Mouse (Mus musculus) urinary bladder, adult 2 months (tissue): Measurements from ENCODE around the gene Prkrip1. TPM values are rescaled to one million over a fixed set of nuclear protein-coding genes. Genes with fewer than 3 reads are reported as not detected.
"Not testable (repeated sequence)": the region's sequence is repeated elsewhere in the genome, so short reads cannot be mapped to it uniquely, and the experiment has no call there.

Experiments
- DNase-seq: peaks from one replicate; pipeline ENCODE4 v3.0.0; 2022; ENCODE audit warnings: low spot score
- polyA plus RNA-seq: library from polyadenylated mRNA; depleted of rRNA; stranded (reverse); fragments of >200 nt; gene quantifications from 2 replicates; pipeline ENCODE4 v1.2.3, GENCODE M21; 2012; rRNA removed

Gene Prkrip1
- polyA plus RNA-seq, 1 experiment: 23.3 TPM

DNA sequence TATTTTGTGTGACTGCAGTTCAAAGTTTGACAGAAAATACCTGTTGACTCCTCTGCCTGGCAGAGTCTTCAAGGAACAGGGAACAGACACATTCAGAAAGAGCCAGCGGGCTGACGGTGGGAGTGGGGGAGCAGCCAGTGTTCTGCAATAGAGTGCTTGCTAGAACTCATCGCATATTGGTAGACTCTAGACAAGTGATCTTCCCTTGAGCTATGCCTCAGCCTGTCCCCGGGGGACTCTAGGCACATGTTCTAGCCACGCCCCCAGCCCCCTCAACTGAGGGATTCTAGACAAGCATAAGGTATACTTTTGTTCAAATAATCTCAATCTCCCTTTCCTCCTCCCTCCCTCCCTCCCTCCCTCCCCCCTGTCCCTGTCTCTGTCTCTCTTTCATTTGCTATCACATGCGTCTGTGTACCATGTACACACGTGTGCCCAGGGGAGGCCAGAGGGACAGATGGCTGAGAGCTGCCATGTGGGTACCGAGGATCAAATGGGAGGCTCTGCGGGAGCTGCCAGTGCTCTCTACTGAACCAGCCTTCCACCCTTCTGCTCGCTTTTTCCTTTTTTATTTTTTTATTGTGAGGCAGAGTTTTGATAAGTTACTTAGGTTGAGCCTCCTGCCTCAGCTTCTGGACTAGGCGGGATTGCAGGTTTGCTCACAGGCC, 34.8 kb downstream of the Prkrip1 start:
- no peak for DNase-seq

DNA sequence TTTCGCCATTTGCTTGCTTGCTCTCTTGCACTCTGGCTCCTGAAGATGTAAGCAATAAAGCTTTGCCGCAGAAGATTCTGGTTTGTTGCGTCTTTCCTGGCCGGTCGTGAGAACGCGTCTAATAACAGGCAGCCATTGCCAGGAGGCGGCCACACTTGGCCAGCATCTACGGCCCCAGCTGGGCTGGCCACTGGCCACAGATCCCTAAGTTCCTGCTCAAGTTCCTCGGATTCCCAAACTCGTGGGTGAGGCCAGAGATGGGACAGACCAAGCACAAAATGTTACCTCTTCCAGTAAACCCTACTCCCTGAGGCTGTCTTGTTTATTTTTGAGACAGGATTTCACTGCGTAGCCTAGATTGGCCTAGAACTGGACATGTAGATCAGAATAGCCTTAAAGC, 38.7 kb downstream of the Prkrip1 start:
- not testable (repeated sequence) for DNase-seq

- DNase-seq: no peak
These were observed 43.4 kb downstream of the Prkrip1 start for GRCm38 (mm10) chr5:136155399-136155798.

DNA sequence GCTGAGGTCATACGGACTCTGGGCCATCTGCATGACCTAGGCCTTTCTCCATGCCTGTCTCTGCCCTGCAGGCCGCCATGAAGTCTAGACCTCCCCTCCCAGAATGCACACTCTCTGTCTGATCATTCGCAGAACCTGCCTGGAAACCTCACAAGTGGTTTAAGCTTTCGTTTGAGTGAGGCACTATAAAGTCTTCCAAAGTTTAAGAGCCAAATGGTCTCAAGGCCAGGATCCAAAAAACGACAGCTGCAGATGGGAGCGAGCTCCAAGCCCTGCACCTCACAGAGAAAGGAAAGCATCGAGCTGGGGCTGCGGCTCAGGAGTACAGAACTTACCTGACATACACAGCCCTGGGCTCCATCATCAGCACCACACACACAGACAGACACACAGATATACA, 46.4 kb downstream of the Prkrip1 start:
- DNase-seq: no peak

DNA sequence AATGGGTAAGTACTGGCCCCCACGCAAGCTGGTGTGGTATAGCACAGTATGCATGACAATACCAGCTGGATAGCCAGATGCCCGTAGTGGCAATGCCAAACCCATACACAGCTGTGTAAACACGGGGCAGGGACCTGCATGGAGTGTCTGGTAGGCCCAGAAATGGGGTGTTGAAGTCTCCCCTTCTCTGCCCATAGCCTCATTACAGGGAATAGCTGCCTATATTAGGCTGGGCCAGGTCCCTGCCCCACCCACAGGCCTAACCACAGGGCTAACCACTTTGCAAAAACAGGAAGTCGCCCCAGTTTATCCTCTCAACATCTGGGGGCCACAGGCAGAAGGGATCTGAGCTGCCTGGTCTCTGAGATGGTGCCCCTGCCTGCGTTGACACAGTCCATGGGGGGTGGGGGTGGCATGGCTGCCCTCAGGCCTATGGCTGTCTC, 49.6 kb downstream of the Prkrip1 start:
- not testable (repeated sequence) for DNase-seq

DNA sequence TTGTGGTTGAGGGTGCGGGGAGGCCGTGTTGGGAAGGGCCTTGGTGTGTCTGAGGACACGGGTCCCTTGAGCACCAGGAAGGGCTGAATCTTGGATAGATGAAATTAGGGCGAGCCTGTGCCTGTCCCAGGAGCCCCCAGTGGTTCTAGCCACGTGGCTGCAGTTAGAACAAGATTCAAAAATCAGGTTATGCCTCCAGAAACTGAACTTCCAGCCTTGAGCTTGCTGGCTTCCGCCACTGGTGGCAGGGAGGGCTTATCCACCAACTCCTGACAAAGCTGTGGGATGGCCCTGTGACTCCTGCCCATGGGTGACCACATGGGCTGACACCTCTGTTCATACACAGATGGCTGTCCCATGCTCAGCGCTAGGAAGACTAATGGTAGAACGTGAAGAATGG, 51.1 kb downstream of the Prkrip1 start:
- DNase-seq: no peak

GRCm38 (mm10) chr5:136146936-136147335, 51.8 kb downstream of the Prkrip1 start:
- no peak for DNase-seq

DNA sequence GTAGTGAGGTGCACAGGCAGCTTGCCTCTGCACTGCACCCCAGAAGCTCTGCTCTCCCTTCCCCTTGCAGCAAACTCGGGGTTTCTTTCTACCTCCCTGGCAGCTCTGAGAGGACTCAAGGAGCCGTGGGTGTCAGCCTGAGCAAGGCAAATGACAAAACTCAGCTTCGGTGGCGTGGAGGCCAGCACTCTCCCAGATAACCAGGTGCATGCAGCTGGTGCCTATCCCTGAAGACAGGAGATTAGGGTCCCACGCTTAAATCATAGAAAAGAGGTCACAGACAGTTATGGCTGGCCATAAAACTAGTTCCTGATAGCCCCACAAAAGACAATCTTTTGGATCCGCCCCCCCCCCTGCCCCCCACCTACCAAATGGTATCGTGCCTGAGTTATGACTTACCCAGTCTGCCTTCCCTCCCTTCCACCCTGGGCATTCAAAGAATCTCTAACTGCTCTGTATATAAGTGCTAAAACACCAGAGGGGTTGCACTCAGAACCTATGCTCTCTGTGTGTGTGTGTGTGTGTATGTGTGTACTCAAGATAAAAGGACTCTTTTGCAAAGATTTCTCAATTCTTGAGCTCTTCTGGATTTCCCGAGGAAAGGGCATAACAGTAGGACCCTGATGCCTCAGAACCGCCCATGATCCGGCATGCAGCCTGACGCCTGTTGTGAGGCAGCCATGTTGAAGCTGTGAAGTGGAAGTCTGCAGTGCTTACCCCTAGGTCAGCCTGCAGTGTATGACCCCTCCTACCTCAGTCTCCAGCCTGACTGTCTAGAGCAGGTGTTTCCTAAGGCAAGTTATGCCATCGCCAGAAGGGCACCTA, 53.9 kb downstream of the Prkrip1 start:
- DNase-seq: no peak

DNA sequence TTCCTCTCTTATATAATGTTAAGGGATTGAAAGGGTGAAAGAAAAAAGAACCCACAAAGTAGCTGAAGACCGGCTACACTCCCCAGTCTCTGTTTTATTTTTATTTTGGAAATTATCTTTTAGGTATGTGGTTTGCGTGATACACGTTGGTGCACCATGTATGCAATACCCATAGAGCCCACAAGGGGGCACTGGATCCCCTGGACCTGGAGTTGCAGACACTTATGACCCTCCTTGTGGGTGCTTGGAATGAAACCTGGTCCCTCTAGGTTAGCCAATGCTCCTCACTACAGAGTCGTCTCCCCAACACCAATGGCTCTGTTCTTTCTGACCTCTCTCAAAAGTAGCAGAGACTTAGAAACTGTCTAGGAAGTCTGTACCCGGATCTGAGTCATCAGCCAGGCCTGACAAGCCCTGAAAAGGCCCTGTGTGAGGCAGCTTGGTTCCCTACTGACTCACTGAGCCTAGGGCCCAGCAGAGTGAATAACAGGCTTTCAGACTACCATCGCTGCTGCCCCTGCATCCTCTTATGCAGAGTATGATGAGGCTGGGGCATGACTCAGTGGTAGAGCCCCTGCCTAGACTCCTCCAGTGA, 55.5 kb downstream of the Prkrip1 start:
- no peak for DNase-seq

GRCm38 (mm10) chr5:136142746-136143145, 56.0 kb downstream of the Prkrip1 start:
- no peak for DNase-seq

DNA sequence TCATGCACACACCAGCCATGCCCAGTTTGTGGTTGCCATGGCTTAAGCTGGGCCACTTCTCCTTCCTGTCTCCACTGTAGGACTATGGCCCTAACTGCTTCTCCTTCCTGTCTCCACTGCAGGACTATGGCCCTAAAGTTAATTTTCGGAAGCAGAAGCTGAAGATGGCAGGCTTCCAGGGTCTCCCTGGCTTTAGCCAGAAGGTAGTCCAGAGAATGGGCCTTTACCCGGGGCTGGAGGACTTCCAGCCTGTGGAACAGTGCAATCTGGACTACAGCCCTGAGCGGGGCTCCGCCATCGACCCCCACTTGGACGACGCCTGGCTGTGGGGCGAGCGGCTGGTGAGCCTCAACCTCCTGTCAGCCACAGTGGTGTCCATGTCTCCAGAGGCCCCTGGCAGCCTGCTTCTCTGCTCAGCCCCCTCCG, 58.7 kb downstream of the Prkrip1 start:
- no peak for DNase-seq

DNA sequence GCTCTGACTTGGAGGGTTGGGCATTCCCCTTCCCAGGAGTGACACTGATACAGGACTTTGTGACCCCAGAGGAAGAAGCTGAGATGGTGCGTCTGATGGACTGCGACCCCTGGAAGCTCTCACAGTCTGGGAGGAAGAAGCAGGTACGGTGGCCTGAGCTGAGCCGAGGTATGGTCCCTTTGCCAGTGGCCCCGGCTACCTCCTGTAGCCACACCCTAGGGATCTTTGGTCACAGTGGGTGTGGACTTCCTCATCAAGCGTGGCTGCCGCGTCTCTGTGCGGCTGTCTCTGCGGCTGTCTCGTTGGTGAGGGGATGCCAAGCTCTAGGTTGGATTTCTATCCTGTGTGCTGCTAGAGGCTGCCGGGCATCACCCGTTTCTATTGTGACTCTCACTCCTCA, 59.4 kb downstream of the Prkrip1 start:
- no peak for DNase-seq

DNA sequence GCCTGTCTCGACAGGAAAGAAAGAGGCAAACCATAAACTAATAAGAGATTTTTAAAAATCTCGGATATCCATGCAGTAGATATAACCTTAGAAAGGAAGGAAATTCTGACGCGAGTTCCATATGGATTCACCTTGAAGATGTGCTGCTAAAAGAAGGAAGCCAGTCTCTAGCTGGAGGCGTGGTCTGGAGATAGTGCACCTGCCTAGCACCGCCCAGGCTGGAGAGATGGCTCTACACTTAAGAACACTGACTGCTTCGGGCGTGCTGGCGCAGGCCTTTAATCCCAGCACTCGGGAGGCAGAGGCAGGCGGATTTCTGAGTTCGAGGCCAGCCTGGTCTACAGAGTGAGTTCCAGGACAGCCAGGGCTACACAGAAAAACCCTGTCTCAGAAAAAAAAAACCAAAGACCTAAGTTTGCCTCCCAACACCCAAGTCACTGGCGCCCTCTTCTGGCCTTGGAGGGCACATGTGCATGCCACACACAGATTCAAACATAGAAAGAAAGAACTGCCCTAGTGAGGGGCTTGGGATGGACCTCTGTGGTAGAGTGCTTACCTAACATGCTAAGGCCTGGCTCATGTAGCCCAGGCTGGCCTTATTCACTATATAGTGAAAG, 61.0 kb downstream of the Prkrip1 start:
- DNase-seq: no peak

GRCm38 (mm10) chr5:136136292-136136990, 62.3 kb downstream of the Prkrip1 start:
- no peak for DNase-seq

DNA sequence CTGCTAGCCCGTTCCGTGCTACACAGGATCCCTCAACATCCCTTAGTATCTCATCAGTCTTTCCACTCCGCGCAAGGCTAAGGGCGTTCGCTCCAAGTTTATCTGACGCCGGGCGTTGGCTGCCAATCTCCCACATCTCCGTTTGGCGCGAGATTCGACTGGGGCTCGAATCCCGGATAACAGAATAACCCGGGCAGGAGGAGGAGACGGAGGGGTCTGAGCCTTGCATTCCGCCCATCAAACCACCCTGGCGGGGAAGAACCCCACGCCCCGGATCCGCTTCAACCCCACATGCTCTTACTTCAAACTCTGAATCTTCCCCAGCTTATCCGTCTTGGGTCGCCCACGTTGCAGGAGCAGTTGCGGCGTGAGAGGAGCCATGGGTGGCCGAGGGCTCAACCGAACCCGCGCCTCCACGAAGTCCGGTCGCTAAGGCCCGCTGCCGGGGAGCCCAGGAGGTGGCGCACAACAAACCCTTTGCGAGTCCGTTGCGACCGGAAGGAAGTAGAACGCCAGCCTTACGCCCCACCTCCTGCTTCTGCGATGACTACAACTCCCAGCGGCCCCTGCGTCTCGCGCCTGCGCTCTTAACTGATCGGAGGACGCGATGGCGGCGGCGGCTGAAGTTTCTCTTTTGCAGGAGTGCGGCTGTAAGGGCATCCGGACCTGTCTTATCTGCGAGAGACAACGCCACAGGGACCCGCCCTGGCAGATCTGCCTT, 63.0 kb downstream of the Prkrip1 start, which contains the start of the genes Lrwd1 and Alkbh4:
Lrwd1 (minus strand) TSS at position 504 of the 721 bp plus-strand sequence.
Alkbh4 (plus strand) TSS at position 576 of the 721 bp plus-strand sequence.
- DNase-seq: peak; percentile 87

Other genes with a start within 250 kb of the Prkrip1 start
- 3.4 and 4.2 TPM in 2 replicates for gene Ssc4d, start 224.4 kb downstream of the Prkrip1 start, polyA plus RNA-seq
- not detected in 2 replicates for gene Zp3, start 218.9 kb downstream of the Prkrip1 start, polyA plus RNA-seq
- 16.8 and 17.3 TPM in 2 replicates for gene Dtx2, start 204.2 kb downstream of the Prkrip1 start, polyA plus RNA-seq
- 113 and 152 TPM in 2 replicates for gene Upk3b, start 160.5 kb downstream of the Prkrip1 start, polyA plus RNA-seq
- 4.5 and 6.1 TPM in 2 replicates for gene Upk3bl, start 144.5 kb downstream of the Prkrip1 start, polyA plus RNA-seq
- gene Rasa4, start 115.0 kb downstream of the Prkrip1 start, polyA plus RNA-seq: 10.6 and 16.6 TPM in 2 replicates
- 104 and 141 TPM in 2 replicates for gene Polr2j, start 82.3 kb downstream of the Prkrip1 start, polyA plus RNA-seq
- 20.5 and 22.6 TPM in 2 replicates for gene Lrwd1, start 62.9 kb downstream of the Prkrip1 start, polyA plus RNA-seq
- gene Alkbh4, start 62.8 kb downstream of the Prkrip1 start, polyA plus RNA-seq: 11.2 and 11.3 TPM in 2 replicates
- gene Orai2, start 28.2 kb downstream of the Prkrip1 start, polyA plus RNA-seq: 9.8 and 10.8 TPM in 2 replicates
- 1.8 and 2.2 TPM in 2 replicates for gene Sh2b2, start 47.6 kb upstream of the Prkrip1 start, polyA plus RNA-seq